Mouse (Mus musculus): ENCODE measurements around the gene Grip1.

GRCm38 (mm10) chr10:119543771-119544170, 90.1 kb downstream of the Grip1 start:
- TF ChIP-seq CTCF (IDR thresholded peaks at IDR 0.05): no peak
- no peak for TF ChIP-seq EP300 (IDR thresholded peaks at IDR 0.05)
